Mouse (Mus musculus): ENCODE data around the gene Sema4d. TPM values are rescaled to one million over a fixed set of nuclear protein-coding genes. Genes with fewer than 3 reads are reported as not detected.
"Not testable (repeated sequence)": the region's sequence is repeated elsewhere in the genome, so short reads cannot be mapped to it uniquely, and the experiment has no call there.

The Sema4d gene
- 7.5 and 14.1 TPM in 2 replicates for polyA plus RNA-seq (2012; rRNA removed)

DNA sequence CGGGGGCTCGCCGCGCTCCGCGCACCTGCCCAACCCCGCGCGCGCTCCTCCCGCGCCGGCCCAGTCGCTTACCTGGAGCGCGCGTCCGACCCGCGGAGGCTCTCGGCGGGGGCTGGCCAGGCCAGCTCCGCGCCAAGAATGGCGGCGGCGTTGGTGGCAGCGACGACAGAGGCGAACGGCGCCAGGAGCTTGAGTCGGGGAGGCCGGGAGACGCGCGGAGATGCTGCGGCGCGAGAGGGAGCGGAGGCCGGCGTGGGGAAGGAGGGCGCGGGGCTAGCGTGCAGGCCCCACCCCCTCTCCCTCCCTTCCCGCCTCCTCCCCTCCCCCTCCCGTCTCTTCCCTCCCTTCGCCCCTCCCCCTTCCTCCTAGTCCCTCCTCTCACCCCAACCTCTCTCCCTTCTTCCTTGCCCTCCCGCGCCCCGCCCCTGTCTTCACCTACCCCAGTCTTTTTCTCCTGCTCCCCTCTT is at the start of gene Sema4d:
Gene Sema4d, minus strand, starts transcription at position 323 of the 467 bp plus-strand sequence.
- no peak for DNase-seq (ENCODE audit: low read depth)

DNA sequence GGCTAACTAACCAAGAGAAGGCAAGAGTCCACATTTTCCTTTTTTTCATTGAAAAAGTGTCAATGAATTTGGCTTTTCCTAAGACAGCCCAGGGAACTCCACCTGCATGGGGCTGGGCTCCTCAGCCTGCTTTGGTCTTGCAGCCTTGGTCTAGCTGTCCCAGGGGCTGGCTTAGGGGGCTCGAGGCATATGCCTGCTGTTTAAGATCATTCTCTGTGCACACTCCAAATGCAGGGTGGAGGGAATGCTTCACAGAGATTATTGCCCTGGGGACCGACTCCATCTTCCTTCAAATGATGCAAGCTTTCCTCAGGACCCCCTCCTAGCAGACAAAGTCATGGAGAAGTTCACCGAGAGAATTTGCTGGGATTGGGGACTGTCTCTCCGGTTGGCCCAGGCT is 49.8 kb upstream of the Sema4d start:
- no peak for DNase-seq (ENCODE audit: low read depth)

DNA sequence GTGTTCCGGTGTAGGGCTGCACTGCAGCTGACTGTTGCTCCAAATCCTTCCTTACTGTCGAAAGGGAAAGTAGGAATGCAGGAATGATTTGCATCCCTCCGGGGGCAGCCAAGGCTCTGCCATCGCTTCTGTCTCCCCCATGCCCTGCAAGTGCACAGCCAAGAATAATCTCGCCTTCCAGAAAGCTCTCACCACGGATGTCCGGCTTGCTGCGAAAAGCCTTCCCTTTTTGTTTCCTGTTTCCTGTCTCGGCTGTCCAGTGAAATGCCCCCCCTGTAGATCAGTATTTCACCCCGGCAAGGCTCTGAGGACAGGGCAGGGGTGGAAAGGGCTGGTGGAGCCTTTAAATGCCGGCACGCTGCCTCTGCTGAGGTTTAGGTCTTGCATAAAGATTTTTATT is 49.2 kb upstream of the Sema4d start:
- DNase-seq (ENCODE audit: low read depth): no peak

DNA sequence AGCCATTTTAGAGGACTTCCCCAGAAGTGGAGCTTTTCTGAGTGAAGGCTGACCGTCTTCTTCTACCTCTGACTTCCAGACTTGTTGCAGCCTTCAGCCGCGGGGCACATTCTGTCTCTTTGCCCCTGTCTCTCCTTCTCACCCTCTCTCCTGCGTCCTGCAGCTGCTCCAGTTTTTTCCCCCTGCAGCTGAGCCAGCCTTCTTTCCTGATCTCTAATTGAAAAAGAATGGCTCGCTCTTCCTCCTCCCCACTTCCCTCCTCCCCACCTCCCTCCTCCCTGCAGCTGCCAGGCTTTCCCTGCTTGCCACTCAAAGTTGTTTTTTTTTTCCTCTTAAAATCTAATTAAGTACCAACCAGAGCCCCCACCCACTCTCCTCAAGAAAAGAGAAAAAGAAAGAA is 48.6 kb upstream of the Sema4d start:
- no peak for DNase-seq (ENCODE audit: low read depth)

DNA sequence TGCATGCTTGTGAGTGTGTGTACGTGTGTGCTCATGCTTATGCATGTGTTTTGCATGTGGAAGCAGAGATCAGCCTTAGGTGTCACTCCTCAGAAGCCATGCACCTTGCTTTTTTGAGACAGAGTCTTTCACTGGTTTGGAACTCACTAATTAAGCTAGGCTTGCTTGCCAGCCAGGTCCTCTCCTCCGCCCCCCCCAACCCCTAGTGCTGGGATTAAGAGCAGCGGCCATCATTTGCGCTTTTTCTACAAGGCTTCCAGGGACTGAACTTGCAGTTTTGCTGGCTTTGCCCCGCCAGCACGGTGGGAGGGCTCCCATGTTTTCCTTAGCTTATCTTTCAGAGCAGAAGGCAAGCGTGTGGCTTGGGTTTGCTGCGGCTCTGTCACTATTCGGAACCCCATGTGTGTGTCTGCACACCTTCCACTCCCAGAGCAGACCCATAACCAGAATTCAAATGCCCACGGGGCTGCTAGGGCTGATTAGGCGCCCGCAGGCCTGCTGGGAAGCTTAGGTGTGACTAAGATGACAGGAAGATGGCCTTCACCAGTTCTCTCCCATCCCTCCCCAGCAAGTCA is 48.1 kb upstream of the Sema4d start:
- no peak for DNase-seq (ENCODE audit: low read depth)

DNA sequence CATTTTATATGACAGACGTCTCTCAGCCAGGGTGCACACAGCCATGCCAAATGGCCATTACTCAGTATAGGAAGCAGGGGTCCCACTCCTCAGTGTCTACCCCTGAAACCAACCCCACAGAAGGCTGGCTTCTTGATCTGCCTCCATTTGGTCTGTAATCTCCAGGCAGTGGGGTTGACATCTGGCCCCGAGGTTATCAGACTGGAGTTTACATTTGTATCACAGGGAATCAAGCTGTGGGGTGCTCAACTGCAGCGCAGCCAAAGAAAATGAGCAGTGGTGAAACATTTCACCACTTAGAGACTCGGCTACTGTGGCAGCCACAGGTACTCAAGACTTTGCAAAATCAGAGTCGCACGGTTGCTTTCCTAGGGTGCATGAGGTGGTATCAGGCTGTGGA is 47.2 kb upstream of the Sema4d start:
- no peak for DNase-seq (ENCODE audit: low read depth)

DNA sequence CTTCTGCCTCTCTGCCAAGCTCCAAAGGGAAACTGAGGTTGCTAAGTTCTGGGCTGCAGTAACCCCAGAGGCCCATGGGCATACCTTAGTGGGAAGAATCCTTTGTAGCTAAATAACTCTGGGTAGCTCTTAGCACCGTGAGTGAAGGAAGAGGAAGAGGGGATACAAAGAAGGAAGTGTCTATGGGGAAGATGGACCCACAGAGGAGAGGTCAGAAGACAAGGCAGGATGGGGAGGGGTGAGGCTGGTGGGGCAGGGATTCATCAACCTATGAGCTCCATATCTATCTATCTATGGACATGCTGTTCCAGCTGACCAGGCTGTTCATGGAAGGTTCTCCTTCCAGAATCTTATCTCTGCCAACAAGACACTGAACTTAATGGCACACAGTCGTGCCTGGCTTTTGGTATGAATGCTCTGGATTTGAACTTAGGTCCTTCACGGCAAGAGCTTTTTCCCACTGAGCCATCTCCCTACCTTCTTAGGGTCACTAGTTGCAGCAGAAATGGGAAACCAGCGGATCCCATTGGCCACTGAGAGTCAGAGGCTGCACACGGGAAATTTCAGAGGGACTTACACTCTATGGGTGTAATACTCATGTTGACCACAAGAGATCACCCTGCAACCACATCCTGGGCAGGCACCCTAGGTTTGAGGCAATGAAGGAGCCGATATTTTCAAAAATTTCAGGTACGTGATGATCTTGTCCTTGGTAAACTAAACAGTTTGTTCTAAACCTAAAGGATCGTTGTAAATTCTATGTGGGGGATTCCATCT is 45.9 kb upstream of the Sema4d start:
- no peak for DNase-seq (ENCODE audit: low read depth)

DNA sequence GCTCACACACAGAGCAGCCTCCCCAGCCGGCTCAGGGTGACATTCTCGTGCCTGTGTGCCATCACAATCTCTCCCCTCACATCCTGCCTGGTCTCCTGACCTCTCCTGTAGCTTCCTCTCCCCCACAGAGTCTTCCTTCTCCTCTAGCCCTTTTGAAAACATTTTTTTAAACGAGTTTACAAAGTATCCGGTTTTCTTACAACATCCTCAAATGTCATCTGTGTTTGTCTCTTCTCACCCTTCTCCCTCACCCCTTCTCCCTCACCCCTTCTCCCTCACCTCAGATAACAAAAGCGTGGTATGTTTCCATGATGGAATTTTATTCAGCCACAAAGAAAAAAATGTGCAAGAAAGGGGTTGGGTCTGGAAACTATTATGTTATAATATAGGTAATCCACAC is 43.9 kb upstream of the Sema4d start:
- DNase-seq (ENCODE audit: low read depth): no peak

DNA sequence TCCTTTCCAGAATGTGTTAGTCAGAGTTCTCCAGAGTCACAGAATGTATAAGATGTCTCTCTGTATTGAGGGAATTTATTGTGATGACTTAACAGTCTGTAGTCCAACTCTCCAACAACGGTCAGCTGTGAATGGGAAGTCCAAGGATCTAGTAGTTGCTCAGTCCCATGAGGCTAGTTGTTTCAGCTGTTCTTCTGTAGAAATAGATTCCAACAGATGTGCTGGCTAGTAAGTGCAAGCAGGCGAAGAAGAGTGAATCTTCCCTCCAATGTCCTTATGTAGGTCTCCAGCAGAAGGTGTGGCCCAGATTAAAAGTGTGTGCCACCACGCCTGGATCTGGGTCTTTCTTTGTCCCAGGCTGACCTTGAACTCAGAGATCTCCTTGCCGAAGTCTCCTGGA is 41.7 kb upstream of the Sema4d start:
- not testable (repeated sequence) for DNase-seq (ENCODE audit: low read depth)

DNA sequence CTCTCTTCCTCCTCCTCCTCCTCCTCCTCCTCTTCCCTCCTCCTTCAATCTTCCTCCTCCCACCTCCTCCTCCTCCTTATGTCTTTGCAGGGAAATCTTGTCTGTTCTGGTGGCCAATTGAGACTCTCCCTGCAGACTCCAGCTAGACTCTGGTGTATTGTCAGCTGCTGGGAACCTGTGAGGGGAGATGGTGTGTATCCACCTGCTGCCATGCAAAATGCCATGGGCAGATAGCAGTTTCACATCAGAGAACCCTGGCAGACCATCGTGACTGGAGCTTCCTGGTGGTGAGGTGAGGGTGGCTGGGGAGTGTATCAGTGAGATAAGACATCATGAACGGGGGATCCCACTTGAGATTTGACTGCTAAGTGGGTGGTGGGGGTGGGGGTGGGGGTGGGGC is 41.0 kb upstream of the Sema4d start:
- DNase-seq (ENCODE audit: low read depth): no peak

DNA sequence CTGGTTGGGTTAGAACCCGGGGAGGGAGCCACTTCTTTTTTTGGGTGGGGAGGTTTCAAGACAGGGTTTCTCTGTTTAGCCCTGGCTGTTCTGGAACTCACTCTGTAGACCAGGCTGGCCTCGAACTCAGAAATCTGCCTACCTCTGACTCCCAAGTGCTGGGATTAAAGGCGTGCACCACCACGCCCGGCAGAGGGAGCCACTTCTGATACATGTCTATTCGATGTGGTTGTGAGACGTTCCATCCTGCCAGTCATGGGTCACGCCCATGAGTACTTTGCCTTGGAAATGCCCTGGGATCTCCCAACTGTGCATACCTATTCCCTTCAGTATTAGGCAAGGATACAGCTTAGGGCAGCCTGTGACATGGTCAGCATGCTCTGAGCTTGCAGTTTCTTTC is 40.5 kb upstream of the Sema4d start:
- not testable (repeated sequence) for DNase-seq (ENCODE audit: low read depth)

DNA sequence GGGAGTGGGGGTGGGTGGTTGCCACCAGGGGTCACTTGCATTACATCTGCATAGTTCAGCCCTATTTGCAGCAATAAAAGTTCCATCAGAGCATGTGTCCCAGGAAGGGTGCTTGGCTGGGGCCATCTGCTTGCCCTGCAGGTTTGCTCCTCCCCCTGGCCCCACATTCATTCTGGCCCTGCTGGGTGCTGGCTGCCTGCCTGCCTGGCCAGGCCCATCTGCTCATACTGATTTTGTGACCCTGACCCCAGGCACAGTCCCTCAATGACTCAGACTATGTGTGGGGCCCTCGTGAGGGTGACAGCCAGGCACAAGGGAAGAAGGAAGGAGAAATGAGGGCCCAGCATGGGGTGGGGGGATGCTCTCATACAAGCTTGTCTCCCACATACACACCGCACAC is 40.1 kb upstream of the Sema4d start:
- no peak for DNase-seq (ENCODE audit: low read depth)

DNA sequence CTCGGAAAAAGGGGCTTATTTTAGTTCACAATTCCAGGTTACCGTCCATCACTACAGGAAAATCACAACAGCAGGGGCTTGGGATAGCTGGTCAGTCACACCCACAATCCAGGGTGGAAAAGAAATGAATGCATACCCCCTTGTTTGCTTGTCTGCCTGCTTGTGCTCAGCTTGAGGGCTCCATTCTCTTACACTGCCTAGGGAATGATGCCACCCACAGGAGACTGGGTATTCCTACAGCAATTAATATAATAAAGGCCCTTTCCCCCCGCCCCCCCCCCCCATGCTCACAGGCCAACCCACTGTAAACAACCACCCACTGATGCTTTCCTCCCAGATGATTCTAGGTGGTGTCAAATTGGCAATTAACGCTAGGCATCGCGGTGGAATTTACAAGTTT is 38.9 kb upstream of the Sema4d start:
- no peak for DNase-seq (ENCODE audit: low read depth)

DNA sequence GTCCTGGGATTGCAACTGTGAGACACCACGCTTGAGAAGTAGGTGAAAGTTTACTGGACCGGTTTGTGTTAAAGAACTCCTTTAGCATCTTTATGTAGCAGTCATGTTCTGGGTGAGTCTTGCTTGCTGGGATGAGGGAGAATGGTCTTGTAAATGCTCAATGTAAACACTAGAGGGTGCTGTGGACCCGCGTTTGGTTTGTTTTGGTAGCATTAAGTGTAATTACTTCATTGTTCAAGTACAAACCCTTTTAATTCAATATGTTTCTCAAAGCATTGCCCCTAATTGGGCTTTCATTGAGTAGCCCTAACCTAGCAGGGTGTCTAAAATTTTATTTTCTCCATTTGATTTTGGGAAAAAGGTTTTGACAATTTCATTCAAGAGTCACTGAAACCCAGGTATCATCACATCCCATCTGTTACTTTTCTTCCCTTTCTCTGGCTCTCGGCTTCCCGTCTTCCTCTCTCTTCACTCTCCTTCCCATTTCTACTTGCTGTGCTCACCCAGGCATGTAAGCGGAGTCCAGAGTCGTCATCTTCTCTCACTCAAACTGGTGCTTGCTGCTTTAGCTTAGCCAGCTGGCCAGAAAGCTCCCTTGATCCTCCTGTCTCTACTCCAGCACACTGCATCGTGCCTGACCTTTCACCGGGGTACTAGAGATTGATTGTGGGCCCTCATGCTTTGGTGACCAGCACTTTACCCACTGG is 37.4 kb upstream of the Sema4d start:
- DNase-seq (ENCODE audit: low read depth): no peak

DNA sequence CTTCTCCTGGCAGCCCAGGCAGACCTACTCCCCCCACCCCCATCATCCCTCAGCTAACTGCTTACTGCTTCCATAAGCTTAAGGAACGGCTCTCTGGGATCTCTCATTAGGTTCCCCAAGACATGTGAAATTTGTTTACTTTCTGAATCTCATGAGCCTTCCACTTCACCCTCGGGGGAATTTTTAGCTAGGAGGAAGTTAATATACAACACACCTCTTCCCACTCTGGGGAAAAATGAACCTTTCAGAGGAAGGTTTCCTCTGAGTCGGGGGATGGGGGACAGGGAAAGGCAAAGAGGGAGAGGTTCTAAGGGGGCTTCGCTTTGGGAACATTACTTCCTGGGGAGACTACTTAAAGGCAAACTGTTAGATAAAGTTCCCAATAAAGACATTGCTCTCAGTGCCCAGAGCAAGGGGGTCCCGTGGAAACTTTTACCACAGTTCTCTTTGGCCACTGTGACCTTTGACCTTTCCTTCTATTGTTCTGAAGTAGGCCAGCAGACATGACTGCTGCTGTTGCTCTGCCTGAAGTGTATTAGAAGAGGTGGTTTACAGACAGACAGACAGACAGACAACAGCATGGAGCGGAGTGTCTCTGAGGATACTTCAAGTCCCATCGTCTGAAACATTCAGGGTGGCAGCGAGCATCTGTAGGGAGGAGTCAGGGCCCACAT is 30.4 kb upstream of the Sema4d start:
- DNase-seq (ENCODE audit: low read depth): no peak

DNA sequence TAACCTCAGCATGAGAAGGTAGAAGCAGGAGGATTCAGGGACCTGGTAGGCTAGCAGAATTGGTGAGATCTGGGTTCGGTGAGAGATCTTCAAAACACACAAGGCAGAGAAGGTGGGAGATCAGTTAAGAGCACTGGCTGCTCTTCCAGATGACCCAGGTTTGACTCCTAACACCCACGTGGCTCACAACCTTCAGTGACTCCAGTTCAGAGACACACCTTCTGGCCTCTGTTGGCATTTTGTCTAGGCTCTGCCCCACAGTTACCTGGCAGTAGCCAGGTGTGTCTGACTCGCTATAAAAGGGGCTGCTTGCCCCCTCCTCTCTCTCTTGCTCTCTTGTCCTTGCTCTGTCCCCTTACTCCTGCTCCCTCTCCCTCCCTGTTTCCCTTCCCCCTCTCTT is 28.4 kb upstream of the Sema4d start:
- DNase-seq (ENCODE audit: low read depth): no peak

DNA sequence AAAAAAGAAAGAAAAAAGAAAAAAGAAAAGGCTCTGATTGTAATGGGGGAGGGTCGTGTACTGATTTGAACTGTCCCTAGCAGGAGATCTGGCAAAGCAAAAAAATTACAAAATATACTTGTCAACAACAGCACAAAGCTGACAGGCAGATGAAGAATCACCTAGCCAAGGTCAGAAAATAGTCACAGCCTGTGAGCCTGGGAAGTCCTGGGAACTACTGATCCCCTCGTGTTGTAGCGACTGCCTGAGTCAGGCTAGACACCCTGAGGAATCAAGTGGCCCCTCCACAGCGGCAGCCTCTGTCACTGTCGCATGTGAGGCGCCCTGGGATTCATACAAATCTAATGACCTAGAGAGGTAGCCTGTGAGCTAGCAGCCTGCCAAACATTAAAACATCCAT is 25.8 kb upstream of the Sema4d start:
- no peak for DNase-seq (ENCODE audit: low read depth)

DNA sequence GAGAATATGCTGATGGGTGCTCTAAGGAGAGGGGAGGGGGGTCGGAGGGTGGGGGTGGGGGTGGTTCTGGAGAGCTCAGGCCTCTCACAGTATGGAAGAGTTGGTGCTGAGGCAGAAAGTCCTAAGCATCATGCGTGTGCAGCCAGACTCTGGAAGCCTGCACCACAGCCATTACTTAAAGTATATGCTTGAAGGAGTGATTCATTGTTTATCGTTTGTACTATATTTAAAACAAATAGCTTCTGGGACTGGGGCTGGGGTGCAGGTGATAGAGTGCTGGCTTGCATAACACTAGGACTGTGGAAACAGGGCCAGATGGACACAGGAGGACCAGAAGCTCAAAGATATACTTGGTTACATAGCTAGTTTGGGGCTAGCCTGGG is 25.4 kb upstream of the Sema4d start:
- no peak for DNase-seq (ENCODE audit: low read depth)

DNA sequence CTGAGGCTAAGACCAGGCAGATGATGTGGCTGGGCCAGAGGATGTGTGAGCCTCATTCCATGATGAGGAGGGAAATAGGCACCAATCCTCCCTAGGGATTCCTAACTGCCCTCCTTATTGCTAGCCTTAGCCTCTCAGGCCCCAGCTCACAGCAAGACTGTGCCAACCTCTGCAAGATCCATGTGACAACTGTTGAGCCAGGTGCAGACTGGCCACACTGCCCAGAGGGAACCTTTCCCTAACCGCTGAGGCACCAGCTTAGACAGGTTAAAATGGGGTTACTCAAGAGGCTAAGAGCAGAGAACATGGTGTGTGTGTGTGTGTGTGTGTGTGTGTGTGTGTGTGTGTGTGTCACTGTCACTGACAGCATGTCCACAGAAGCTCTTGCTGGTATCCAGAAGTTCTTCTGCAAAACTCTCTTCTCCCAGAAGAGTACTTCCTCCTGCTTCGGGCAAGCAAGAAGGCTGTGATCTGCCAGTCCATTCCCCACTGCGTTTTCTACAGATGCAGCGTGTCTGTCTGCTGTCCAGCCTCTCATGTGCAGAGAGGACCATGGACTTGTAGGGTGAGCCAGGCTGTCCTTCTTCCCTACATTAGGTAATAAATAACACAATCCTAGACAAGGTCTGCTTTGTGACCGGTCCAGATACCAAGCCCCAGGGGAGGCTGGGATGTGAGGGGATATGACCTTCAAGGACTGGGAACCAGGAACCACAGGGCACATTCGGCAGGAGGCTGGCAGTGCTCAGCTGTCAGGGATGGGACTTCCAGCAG is 24.8 kb upstream of the Sema4d start:
- DNase-seq (ENCODE audit: low read depth): no peak

DNA sequence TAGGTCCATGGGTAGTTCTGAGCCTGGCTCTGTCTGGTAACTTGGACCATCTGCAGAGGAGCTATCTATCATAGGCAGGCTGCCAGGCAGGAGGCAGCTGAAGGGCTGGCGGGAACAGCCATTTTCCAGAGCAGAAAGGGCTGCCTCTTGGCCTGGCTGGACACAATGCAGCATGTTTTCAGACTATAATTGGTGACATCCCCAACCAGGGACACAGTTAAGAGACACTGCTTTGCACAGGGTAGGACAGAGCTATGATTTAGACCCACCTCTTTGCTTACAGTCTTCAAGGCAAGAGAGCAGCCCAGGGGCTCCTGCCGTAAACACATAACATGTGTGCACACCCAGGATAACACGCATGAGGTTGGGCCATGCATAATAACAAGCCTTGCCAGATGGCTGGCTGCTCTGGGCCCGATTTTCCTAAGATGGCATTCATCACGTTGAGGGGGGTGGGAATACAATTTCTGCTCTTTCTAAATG is 23.1 kb upstream of the Sema4d start:
- no peak for DNase-seq (ENCODE audit: low read depth)

DNA sequence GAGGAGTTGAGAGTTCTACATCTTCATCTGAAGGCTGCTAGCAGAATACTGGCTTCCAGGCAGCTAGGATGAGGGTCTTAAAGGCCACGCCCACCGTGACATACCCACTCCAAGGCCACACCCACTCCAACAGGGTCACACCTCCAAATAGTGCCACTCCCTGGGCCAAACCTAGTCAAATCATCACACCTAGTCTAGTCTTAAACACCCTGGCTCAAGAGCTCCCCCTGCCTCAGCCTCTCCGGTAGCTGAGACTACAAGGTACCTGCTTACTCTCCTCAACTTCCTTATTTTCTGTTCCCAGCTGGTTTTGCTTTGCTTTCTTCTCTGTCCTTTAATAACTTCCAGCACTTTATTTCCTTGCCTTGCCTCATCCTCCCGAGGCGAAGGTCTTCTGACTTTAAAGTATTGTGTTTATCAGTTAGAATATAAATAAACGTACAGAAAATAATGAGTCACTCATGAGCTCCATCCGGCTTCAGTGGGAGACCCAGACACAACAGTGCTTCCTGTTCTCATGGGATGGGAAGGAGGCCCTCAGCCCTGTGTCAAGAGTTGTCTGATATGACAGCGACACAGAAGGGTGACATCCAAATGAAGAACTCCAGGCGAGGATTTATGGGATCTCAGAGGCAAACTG is 22.4 kb upstream of the Sema4d start:
- no peak for DNase-seq (ENCODE audit: low read depth)
